Mouse (Mus musculus) adrenal gland, adult 18-20 months (tissue): Measurements from ENCODE around the gene Idnk. TPM values are rescaled to one million over a fixed set of nuclear protein-coding genes. Genes with fewer than 3 reads are reported as not detected.

ENCODE experiments used
- DNase-seq, 2 experiments: peaks; one replicate each; pipeline ENCODE4 v3.0.0; 2021 to 2022; ENCODE audit warnings: low spot score in 2 of 2
- total RNA-seq, 2 experiments: library from RNA; stranded (reverse); gene quantifications; 1 replicate in 1 of 2; 2 replicates in 1 of 2; pipeline ENCODE4 v1.2.3; 2021

Idnk gene
- total RNA-seq, 2 experiments from 2014 or later: 59.7 to 65.5 TPM

DNA sequence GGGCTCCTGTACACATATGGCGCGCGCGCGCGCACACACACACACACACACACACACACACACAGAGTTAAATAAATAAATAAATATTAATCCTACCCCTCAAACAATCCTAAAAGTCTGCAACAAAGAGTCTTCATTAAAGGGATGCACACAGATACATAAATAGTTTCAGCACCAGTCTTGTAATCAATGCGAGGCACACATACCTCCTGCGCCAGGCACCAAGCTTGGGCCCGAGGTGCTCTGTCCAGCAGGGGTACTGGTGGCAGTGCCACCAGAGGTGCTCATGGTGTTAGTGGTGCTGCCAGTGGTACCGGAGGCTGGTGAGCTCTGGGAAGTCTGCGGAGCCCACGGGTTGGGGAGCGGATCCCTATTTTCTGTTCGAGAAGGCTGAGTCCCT is 34.1 kb downstream of the Idnk start:
- no peak for DNase-seq

DNA sequence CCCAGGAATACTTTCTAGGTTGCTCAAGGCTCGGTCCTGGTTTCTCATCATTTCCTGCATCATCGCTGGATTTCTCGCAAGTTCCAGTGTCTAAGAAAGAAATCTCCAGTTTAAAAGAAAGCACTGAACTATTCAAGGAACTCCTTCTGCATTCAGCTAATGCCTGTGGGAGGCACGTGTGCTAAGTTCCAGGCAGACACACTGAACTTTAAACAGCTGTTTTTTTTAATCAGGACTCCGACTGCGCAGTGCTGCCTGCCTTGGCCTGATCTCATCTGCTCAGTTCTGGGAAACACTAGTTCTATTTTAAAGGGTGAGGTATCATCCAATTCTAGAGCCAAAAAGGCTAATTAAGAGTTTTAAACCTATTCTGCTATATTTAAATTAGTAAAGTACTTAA is 34.7 kb downstream of the Idnk start:
- DNase-seq: no peak

DNA sequence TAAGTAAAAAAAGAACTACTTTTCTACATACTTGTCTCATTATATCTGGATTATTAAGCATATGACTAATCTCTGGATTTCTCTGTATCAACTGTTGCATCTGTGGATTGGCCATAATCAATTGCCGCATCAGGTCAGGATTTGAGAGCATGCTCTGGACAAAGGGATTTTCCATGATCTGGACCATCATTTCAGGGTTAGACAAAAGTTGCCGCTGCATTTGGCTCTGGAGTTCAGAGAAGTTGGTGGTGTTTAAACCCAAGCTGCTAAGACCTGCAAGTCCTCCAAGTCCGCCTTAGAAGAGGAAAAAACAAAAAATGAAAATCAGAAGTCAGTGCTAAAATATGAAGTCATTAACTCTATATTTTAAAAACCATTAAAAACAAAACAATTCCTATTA is 35.8 kb downstream of the Idnk start:
- no peak for DNase-seq

DNA sequence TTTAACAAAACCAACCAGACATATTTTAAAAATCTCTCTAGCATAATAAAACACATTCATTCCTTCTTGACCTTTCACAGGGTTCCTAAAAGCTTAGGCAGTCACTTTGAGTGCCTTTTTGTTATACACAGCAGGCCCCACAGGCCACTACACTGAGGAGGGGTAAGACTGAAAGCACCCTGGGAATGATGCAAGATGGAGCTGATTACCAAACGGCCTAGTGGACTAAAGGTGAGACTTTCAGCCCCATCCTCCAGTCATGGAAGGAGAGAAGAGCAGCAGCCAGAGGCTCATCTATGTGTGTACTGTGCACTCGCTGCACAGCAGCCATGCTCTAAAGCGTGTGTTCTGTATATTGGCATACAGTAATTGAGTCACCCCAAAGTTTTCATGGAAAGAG is 37.5 kb downstream of the Idnk start:
- no peak for DNase-seq

DNA sequence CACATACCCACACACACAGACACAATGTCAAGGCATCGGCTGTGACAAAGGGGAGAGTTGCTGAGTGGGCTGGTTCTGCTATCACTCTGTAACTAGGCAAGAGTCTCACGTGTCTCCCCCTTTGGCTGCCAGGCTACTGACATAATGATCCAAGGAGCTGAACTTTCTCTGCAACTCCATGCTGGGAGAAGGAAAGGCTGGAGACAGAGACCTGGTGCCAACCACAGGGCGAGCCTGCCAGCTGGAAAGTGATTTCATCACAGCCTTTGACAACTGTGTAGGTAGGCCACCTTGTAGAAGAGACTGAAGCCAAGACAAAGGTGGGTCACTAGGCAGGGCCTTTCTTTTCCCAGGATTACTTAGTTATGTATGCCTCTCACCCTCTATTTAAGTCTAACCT is 39.8 kb downstream of the Idnk start:
- no peak for DNase-seq

DNA sequence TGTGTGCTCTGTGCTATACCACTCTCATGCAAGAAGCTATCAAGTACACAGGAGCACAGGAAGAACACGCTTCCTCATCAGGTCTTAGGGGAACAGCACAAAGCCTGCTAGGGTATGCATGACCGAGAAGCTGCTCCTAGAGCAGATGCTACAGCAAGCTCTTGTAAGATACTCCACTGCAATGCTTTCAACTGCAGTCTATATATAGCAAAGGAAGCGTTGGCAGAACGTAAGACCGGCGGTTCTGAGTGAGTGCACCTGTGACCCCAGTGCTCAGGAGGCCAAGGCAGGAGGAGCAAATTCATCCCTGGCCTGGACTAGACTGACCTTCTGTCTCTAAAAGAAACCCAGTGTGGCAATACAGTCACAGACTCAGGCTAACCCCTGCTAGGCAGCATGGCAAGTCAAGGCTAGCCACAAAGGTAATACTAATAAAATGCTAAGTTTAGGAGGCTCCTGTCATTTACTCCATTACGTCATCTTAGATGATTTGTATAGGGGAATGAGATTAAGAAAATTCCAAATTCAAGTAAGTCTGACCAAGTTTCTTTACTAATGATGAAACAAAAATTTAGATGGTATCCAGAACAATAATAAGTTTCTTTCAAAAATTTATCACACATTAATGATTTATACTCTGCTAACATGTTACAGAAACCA is 40.7 kb downstream of the Idnk start:
- DNase-seq: no peak

DNA sequence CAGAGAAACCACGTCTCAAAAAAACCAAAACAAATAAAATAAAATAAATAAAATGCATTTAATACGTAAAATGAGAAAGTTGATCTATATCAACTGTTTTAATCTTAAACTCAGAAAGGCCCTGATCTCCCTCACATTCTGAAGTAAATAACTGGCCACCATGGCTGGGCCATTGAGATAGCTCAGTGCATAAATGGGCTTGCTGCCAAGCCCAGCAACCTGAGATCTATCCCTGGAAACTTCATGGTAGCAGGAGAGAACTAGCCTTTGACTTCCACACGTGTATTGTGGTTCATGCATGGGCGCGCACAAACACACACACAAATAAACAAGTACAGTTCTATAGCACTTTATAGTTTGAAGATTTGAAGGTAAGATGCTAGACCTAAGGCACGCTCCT is 43.9 kb downstream of the Idnk start:
- DNase-seq: no peak

DNA sequence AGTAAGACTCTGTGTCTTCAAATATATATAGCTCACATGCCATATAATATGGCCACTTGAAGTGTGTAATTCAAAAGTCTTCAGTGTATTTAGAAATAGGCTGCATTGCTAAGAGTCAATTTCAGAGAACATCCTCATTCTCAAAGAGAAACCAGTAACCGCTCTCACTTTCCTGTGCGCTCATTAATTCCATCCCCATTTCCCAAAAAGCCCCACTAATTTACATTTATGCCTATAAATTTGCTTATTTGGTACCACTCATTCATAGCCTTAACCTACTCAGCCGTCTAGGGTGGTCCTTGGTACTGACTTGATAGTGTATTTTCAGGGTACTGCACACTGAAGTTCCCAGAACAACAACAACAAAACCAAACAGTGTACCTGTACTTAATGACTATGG is 44.5 kb downstream of the Idnk start:
- DNase-seq: no peak

DNA sequence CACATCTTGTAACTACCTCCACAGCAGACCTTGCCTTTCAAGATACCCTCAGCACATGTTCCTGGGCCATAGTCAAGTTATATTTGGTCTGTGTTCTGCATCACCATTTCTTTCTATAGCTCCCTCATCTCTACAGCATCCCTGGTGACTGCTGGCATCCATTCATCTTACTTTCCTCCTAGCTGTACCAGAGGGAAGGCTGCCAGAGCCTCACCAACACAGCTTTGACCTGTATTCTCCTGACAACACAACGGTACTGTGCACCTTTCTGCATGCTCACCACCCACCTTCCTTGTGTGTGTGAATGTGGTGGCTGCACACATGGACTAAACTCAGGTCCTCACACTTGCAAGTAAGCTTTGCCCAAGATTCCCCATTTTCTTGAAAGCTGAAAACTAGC is 45.5 kb downstream of the Idnk start:
- no peak for DNase-seq

DNA sequence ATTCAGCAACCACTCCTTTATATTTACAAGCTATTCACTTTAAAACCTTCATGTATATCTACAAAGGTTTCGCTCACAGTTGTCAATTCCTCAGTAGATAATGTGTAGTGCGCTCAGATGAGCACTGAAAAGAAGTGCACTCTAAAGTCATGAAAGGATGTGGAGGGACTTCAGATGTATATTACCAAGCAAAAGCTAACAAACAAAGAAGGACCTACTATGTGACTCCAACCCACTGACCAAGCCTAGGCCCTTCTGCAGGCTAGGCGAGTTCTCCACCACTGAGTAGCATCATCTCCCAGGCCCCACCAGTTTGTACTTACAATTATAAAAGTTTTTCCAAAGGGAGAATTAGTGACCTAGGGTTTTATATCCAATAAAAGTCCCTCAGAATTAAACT is 46.8 kb downstream of the Idnk start:
- DNase-seq: no peak

DNA sequence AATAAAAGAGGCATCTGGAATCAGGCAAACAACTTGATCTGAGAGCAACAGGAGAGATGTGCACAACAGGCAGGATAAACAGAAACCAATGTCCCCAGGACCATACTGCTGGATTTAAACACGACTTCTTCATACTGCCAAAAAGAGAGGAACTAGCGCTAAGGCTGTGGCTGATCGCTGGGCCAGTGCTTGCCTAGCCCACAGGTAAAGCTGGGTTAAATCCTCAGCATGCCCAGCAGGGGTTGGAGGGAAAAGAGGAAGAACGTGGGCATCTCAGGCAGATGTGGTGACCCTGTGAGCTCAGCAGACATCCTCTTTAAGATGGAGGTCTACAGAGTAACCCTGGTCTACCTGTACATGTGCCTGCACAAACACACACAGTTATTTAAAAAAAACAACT is 47.5 kb downstream of the Idnk start:
- DNase-seq: no peak

DNA sequence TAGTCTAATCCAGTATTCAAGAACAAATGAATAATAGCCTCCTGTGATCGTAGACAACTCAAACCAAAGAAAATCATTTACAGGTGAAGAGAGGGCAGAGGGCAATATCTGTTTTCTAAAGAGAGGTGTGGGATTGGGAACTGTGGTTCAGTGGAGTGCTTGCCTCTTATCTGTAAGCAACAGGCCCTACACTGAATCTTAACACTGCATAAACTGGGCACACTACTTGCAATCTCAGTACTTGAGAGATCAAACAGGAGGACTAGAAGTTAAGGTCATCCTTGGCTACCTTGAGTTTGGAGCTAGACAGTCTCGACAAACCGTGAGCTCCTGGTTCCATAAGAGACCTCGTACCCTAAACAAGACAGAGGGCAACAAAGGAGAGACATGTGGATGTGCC is 48.6 kb downstream of the Idnk start:
- no peak for DNase-seq

DNA sequence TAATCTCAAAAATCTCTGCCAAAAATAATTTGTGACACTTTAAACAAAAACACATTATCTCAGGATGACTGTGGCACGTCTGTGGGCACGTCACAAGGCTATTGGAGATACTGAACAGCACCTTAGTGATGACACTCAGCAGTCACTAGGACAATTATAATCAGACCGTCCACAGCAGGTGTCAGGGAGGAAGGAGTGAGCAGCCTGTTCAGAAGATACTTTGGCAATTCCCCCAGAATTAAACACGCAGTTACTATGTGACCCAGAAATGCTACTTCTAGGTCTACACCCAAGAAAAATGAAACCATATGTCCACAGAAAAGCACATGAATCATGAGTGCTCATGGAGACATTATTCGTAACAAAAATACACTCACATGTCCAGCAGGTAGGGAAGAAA is 53.0 kb downstream of the Idnk start:
- no peak for DNase-seq

DNA sequence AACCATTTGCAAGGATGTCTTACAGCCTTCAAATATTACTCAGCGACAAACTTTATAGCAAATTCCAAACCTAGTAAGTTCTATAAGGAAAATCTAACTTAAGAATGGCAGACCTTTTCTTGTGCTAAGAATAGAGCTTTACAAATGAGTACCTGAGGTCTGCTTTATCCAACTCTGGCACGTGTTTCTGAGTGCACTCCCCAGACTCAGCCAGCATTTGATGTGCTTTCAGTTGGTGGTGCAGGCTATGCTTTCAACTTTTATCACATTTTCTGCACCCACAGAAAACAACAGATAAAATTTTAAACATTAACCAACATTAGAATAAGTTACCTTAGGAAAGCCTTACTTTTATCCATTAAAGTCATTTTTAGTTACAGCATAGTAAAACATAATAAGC is 55.1 kb downstream of the Idnk start:
- no peak for DNase-seq

DNA sequence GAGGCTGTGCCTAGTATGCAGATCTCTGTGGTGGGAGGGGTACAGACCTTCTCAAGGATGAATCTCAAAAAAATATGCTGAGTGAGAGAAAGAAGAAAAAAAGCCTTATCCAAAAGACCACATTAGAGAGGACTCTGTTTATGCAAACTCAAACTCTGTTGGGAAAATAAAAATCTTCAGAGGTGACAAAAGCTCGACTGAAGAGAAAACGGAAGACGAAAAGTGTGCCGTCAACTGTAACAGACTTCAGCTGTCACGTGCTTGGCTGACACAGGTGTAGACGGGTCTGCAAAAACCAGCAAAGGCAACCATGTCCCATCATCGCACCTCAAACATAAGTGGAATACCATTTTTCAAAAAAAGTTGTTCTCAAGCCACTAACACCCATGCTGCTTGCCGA is 56.4 kb downstream of the Idnk start:
- no peak for DNase-seq

Other genes starting within 250 kb of the Idnk start
- 10 to 100 TPM in 1 of 2 experiments, 1 to 10 TPM in 1; 9.4 to 10.9 TPM for gene Spock1, start 249.3 kb upstream of the Idnk start, total RNA-seq
- gene Klhl3, start 44.1 kb upstream of the Idnk start, total RNA-seq: under 1 TPM; 0.61 to 0.86 TPM
- 100 to 1,000 TPM in 1 of 2 experiments, 10 to 100 TPM in 1; 95.7 to 111 TPM for gene Hnrnpa0, start 29.1 kb upstream of the Idnk start, total RNA-seq
- 100 to 1,000 TPM; 151 to 156 TPM for gene Ubqln1, start 58.0 kb downstream of the Idnk start, total RNA-seq
- 10 to 100 TPM; 54.5 to 83.4 TPM for gene Gkap1, start 118.0 kb downstream of the Idnk start, total RNA-seq
- under 1 TPM; 0.70 to 0.90 TPM for gene Kif27, start 201.5 kb downstream of the Idnk start, total RNA-seq
- 10 to 100 TPM; 23.5 to 30.0 TPM for gene 2210016F16Rik, start 227.6 kb downstream of the Idnk start, total RNA-seq
- gene Rmi1, start 244.6 kb downstream of the Idnk start, total RNA-seq: 10 to 100 TPM; 18.0 to 19.1 TPM
- 100 to 1,000 TPM; 806 to 881 TPM for gene Hnrnpk, start 245.7 kb downstream of the Idnk start, total RNA-seq